Mouse (Mus musculus) myocyte (in vitro differentiated cells): ENCODE data around the gene Vgll4. TPM values are rescaled to one million over a fixed set of nuclear protein-coding genes. Genes with fewer than 3 reads are reported as not detected.

ENCODE experiments used
- H3K27me3 ChIP-seq: one replicate; pipeline ENCODE4 v1.6.1; 2011; ENCODE audit not compliant: control insufficient read depth, insufficient read depth, insufficient read length
- H3K36me3 ChIP-seq: one replicate; pipeline ENCODE4 v1.6.1; 2011; ENCODE audit not compliant: control insufficient read depth, insufficient read depth
- H3K4me2 ChIP-seq: one replicate; pipeline ENCODE4 v1.6.1; 2011; ENCODE audit warnings: low read depth, control low read depth
- H3K4me3 ChIP-seq: one replicate; pipeline ENCODE4 v1.5.1; 2011; ENCODE audit warnings: mild to moderate bottlenecking, control low read depth, moderate library complexity
- H3K79me2 ChIP-seq: one replicate; pipeline ENCODE4 v1.6.1; 2011; ENCODE audit not compliant: control insufficient read depth, insufficient read depth
- H3ac ChIP-seq: one replicate; pipeline ENCODE4 v1.6.1; 2011; ENCODE audit not compliant: control insufficient read depth, insufficient read length
- CEBPB ChIP-seq: IDR thresholded peaks from 2 replicates; pipeline ENCODE4 v1.6.1; 2011; ENCODE audit warnings: mild to moderate bottlenecking, moderate library complexity; ENCODE audit not compliant: poor library complexity, insufficient read depth, severe bottlenecking
- E2F4 ChIP-seq: IDR thresholded peaks from one replicate; pipeline ENCODE4 v1.6.1; 2011; ENCODE audit warnings: mild to moderate bottlenecking, control low read depth, moderate library complexity; ENCODE audit not compliant: insufficient read depth
- MAX ChIP-seq: IDR thresholded peaks from one replicate; pipeline ENCODE4 v1.6.1; 2011; ENCODE audit warnings: low read depth, mild to moderate bottlenecking, control low read depth
- MYOD1 ChIP-seq, 3 experiments: IDR thresholded peaks; one replicate each; pipeline ENCODE4 v1.6.1; 2011; ENCODE audit warnings: control low read depth in 2 of 3, low read depth in 2 of 3, mild to moderate bottlenecking in 2 of 3, moderate library complexity in 1 of 3; ENCODE audit not compliant: insufficient read length in 2 of 3, control insufficient read depth in 1 of 3
- MYOG ChIP-seq, 3 experiments: IDR thresholded peaks; one replicate each; pipeline ENCODE4 v1.6.1; 2011; ENCODE audit warnings: control low read depth in 2 of 3, low read depth in 2 of 3, mild to moderate bottlenecking in 2 of 3; ENCODE audit not compliant: insufficient read length in 2 of 3, control insufficient read depth in 1 of 3, insufficient read depth in 1 of 3
- POLR2A ChIP-seq: IDR thresholded peaks from one replicate; pipeline ENCODE4 v1.6.1; 2011; ENCODE audit warnings: low read depth, mild to moderate bottlenecking, control low read depth, moderate library complexity; ENCODE audit not compliant: insufficient read length
- POLR2AphosphoS2 ChIP-seq: IDR thresholded peaks from one replicate; pipeline ENCODE4 v1.6.1; 2011; ENCODE audit warnings: low read depth, control low read depth; ENCODE audit not compliant: insufficient read length
- REST ChIP-seq: IDR thresholded peaks from one replicate; pipeline ENCODE4 v1.6.1; 2011; ENCODE audit warnings: mild to moderate bottlenecking, control low read depth, moderate library complexity; ENCODE audit not compliant: insufficient read depth, insufficient read length
- SRF ChIP-seq: IDR thresholded peaks from one replicate; pipeline ENCODE4 v1.6.1; 2011; ENCODE audit warnings: low read depth; ENCODE audit not compliant: control insufficient read depth, insufficient read length
- TCF12 ChIP-seq: IDR thresholded peaks from one replicate; pipeline ENCODE4 v1.6.1; 2011; ENCODE audit warnings: mild to moderate bottlenecking, control low read depth; ENCODE audit not compliant: poor library complexity, insufficient read depth, severe bottlenecking
- TCF3 ChIP-seq: IDR thresholded peaks from one replicate; pipeline ENCODE4 v1.6.1; 2011; ENCODE audit warnings: low read depth, control low read depth; ENCODE audit not compliant: insufficient read length
- USF1 ChIP-seq: IDR thresholded peaks from one replicate; pipeline ENCODE4 v1.6.1; 2011; ENCODE audit warnings: low read depth, mild to moderate bottlenecking, control low read depth, moderate library complexity
- polyA plus RNA-seq: library from polyadenylated mRNA; unstranded; fragments of >200 nt; fragmentation: generic; extraction: Trizol; gene quantifications from one replicate; pipeline ENCODE4 v1.2.1, GENCODE M21; 2012; ENCODE audit warnings: missing spikeins

Vgll4 gene
- polyA plus RNA-seq, 1 experiment = 21.1 TPM

- TF ChIP-seq USF1 = no peak
- no peak for TF ChIP-seq CEBPB
- peak; percentile 47 for TF ChIP-seq POLR2A
- TF ChIP-seq POLR2AphosphoS2 = no peak
- TF ChIP-seq REST = no peak
- TF ChIP-seq SRF = no peak
- TF ChIP-seq E2F4 = no peak
- no peak for TF ChIP-seq TCF12
- peak in 1 of 3 experiments; percentile 81 for TF ChIP-seq MYOG (IDR thresholded peaks at IDR 0.05; ENCODE audit: control insufficient read depth in 1 of 3, insufficient read depth in 1 of 3, insufficient read length in 2 of 3, low read depth in 2 of 3)
- no peak for TF ChIP-seq MAX
- peak in 1 of 3 experiments; percentile 65 for TF ChIP-seq MYOD1 (IDR thresholded peaks at IDR 0.05; ENCODE audit: control insufficient read depth in 1 of 3, insufficient read length in 2 of 3, low read depth in 2 of 3)
- TF ChIP-seq TCF3 = no peak
These were observed 1.2 kb downstream of the Vgll4 start for GRCm38 (mm10) chr6:114968361-114969212.

DNA sequence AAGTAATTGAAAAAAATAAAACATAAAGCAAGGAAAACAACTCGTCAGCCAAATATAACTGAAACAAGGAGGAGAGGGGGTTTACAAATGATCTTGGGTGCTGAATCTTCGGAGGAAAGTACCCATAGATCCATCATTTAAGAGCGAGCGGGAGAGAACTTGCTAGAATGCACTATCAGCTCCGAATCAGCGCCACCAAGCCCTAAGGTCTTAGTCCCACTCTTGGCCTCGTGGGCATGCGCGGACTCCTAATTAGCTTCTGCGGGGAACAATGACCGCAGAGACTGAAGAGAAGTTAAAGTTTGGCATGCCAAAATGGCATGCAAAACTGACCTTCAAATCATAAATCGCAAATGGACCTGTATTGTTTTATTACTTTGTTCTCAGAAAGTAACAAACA, 2.2 kb downstream of the Vgll4 start:
- no peaks in the 10 kb centered on the region for H3K36me3 ChIP-seq
- H3K79me2 ChIP-seq = no peaks in the 10 kb centered on the region
- no peak for TF ChIP-seq USF1
- TF ChIP-seq REST = no peak
- TF ChIP-seq CEBPB = no peak
- TF ChIP-seq POLR2A = no peak
- no peak for TF ChIP-seq MYOD1 (IDR thresholded peaks at IDR 0.05; ENCODE audit: control insufficient read depth in 1 of 3, insufficient read length in 2 of 3, low read depth in 2 of 3)
- TF ChIP-seq MYOG (IDR thresholded peaks at IDR 0.05; ENCODE audit: control insufficient read depth in 1 of 3, insufficient read depth in 1 of 3, insufficient read length in 2 of 3, low read depth in 2 of 3) = no peak
- TF ChIP-seq POLR2AphosphoS2 = no peak
- TF ChIP-seq MAX = no peak
- no peak for TF ChIP-seq TCF12
- no peak for TF ChIP-seq TCF3
- TF ChIP-seq E2F4 = no peak
- no peak for TF ChIP-seq SRF
- H3K27me3 ChIP-seq = peaks cover 7% of the 10 kb centered on the region
- H3K4me3 ChIP-seq = peak overlapping the region; percentile 21
- no peak overlapping the region for H3ac ChIP-seq
- H3K4me2 ChIP-seq = peak overlapping the region; percentile 86

More at GRCm38 (mm10) chr6:114968361-114969212, 1.2 kb downstream of the Vgll4 start:
- Histone ChIP-seq H3K4me3 (peak overlapping the region; percentile 21), H3K79me2 (no peaks in the 10 kb centered on the region), H3K4me2 (peak overlapping the region; percentile 86), H3K27me3 (peaks cover 7% of the 10 kb centered on the region), H3ac (peak overlapping the region; percentile 9), H3K36me3 (no peaks in the 10 kb centered on the region)

DNA sequence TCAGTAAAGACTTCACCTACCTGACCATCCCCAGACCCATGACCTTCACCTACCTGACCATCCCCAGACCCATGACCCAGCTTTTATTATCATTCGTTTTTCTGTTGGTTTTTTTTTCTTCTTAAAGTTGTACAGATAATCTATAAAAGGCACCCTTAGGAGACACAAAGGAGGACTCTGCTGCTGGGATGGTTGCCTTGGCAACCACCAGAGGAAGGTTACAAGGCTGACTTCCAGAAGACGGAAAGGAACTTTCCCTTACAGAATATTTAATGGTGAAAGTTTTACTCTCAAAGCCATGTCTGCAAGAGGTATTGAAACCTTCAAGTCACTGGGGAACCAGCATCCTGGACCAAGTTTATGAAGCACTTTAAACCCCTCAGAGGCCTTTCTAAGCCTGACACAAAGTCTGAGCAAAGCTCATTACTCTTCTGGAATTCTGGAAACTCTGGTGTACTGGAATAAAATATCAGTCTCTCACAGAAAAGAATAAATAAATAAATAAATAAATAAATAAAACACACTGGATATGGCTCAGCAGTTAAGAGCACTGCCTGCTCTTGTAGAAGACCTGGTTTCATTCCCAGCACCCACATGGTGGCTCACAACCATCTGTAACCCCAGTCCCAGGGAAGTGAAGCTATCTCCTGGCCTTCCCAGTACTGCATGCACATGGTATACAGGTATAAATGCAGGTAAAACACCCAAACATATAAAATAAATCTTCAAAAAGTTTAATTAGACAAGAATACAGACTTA, 3.2 kb downstream of the Vgll4 start:
- H3K4me3 ChIP-seq = no peak overlapping the region
- no peak overlapping the region for H3ac ChIP-seq
- H3K79me2 ChIP-seq = no peaks in the 10 kb centered on the region
- H3K27me3 ChIP-seq = peaks cover 7% of the 10 kb centered on the region
- no peaks in the 10 kb centered on the region for H3K36me3 ChIP-seq
- H3K4me2 ChIP-seq = no peak overlapping the region
- TF ChIP-seq MAX (no peak), MYOD1 (IDR thresholded peaks at IDR 0.05; ENCODE audit: control insufficient read depth in 1 of 3, insufficient read length in 2 of 3, low read depth in 2 of 3) (no peak), CEBPB (no peak), SRF (no peak), MYOG (IDR thresholded peaks at IDR 0.05; ENCODE audit: control insufficient read depth in 1 of 3, insufficient read depth in 1 of 3, insufficient read length in 2 of 3, low read depth in 2 of 3) (no peak), POLR2AphosphoS2 (no peak), USF1 (no peak), TCF12 (no peak), E2F4 (no peak), POLR2A (no peak), TCF3 (no peak), REST (no peak)

DNA sequence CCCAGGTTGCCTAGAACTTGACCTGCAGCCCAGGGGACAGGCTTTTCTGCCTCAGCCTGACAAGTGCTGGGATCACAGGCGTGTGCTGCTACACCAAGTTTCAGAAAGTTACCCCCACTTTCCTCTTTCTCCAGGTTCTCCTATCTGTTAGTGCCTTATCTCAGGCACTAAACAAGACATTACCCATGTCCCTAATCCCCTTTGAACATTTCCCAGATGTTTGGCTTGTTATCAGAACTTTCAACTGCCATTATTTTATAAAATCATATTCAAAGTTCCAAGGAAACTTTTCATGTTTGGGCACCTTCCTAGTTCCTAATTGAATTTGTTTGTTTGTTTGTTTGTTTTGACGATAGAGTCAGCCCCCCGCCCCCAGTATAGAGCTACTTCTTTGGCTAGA, 4.0 kb downstream of the Vgll4 start:
- Histone ChIP-seq H3K36me3 (no peaks in the 10 kb centered on the region), H3K4me2 (no peak overlapping the region), H3K27me3 (peaks cover 7% of the 10 kb centered on the region), H3K4me3 (no peak overlapping the region), H3K79me2 (no peaks in the 10 kb centered on the region), H3ac (no peak overlapping the region)
- TF ChIP-seq REST = no peak
- no peak for TF ChIP-seq MYOG (IDR thresholded peaks at IDR 0.05; ENCODE audit: control insufficient read depth in 1 of 3, insufficient read depth in 1 of 3, insufficient read length in 2 of 3, low read depth in 2 of 3)
- no peak for TF ChIP-seq CEBPB
- TF ChIP-seq TCF12 = no peak
- no peak for TF ChIP-seq USF1
- TF ChIP-seq TCF3 = no peak
- no peak for TF ChIP-seq MYOD1 (IDR thresholded peaks at IDR 0.05; ENCODE audit: control insufficient read depth in 1 of 3, insufficient read length in 2 of 3, low read depth in 2 of 3)
- no peak for TF ChIP-seq MAX
- TF ChIP-seq SRF = no peak
- no peak for TF ChIP-seq E2F4
- TF ChIP-seq POLR2A = no peak
- TF ChIP-seq POLR2AphosphoS2 = no peak
